8 mouse cellular contexts compared by ENCODE assay signal in the genomic region with DNA sequence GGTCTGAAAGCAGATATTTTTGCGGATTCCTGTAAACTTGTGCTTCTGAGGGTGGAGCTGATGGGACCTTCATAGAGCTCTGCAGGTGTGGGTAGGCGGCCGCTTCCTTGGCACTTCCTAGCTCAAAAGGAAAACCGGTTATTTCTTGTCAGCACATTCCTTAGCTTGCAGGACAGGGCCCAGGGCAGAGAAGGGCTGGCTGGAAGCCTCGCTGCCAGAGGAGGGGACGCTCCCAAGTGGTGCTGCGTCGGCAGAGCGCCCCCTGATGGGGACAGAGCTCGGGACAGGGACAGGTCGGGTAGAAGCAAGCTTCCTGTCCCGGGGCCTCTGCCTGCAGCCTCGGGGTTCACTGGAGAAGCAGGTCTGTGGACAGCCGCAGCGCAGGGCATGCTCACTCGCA. TPM values are rescaled to one million over a fixed set of nuclear protein-coding genes. Genes with fewer than 3 reads are reported as not detected.
A peak's percentile ranks its signal among the peaks of the same experiment; 100 is the strongest.
DNase-seq lines count a peak whose midpoint lies in the region; ATAC-seq lines count a peak whose summit lies in the region.

No protein-coding gene starts in this region.

- peaks cover 10% of the 10 kb centered on the region for H3K36me3 ChIP-seq in midbrain, embryonic 13.5 days
- H3K36me3 ChIP-seq in midbrain, embryonic 15.5 days (replicated peaks): peaks cover 5% of the 10 kb centered on the region; the same call in 1 of the 2 replicates
- peaks cover 8% of the 10 kb centered on the region; the same call in 1 of the 2 replicates for H3K36me3 ChIP-seq in neural tube, embryonic 14.5 days (ENCODE audit: control insufficient read depth, insufficient read depth, low read length)

- no peaks in the 10 kb centered on the region for H3K9me3 ChIP-seq in midbrain, embryonic 13.5 days
- no peaks in the 10 kb centered on the region for H3K9me3 ChIP-seq in midbrain, embryonic 15.5 days
- no peaks in the 10 kb centered on the region for H3K9me3 ChIP-seq in neural tube, embryonic 14.5 days (ENCODE audit: control insufficient read depth, low read length)

- ATAC-seq in CD4-positive, CD25-positive, alpha-beta regulatory T cell, adult 4 months: no peak
- peak; percentile 48; the same call in 1 of the 2 replicates for ATAC-seq in midbrain, embryonic 13.5 days
- no peak for ATAC-seq in midbrain, embryonic 15.5 days (replicated peaks)
- 0 out of 2 replicates have a peak, but pooled peaks have one; percentile 35 for ATAC-seq in neural tube, embryonic 14.5 days (ENCODE audit: low read depth)

- H3K4me2 ChIP-seq in midbrain, embryonic 13.5 days (replicated peaks): no peak overlapping the region
- H3K4me2 ChIP-seq in midbrain, embryonic 15.5 days: no peak overlapping the region
- no peak overlapping the region for H3K4me2 ChIP-seq in neural tube, embryonic 14.5 days (ENCODE audit: low read depth, low read length)

- WGBS in midbrain, embryonic 13.5 days: 26% methylated on average over 16 of the region's 16 CpGs
- 25% methylated on average over 16 of the region's 16 CpGs for WGBS in midbrain, embryonic 15.5 days
- 35% methylated on average over 16 of the region's 16 CpGs for WGBS in neural tube, embryonic 14.5 days

- no peak overlapping the region for H3K4me3 ChIP-seq in midbrain, embryonic 13.5 days (replicated peaks)
- H3K4me3 ChIP-seq in midbrain, embryonic 15.5 days: no peak overlapping the region
- H3K4me3 ChIP-seq in neural tube, embryonic 14.5 days (ENCODE audit: low read depth, low read length): no peak overlapping the region

- no peak overlapping the region for H3K27ac ChIP-seq in midbrain, embryonic 13.5 days
- no peak overlapping the region for H3K27ac ChIP-seq in midbrain, embryonic 15.5 days
- H3K27ac ChIP-seq in neural tube, embryonic 14.5 days (ENCODE audit: low read depth, low read length): no peak overlapping the region

- H3K9ac ChIP-seq in midbrain, embryonic 13.5 days (replicated peaks): no peak overlapping the region
- no peak overlapping the region for H3K9ac ChIP-seq in midbrain, embryonic 15.5 days
- no peak overlapping the region for H3K9ac ChIP-seq in neural tube, embryonic 14.5 days (replicated peaks; ENCODE audit: low read depth, low read length)

- no peaks in the 10 kb centered on the region for H3K27me3 ChIP-seq in midbrain, embryonic 13.5 days
- no peaks in the 10 kb centered on the region for H3K27me3 ChIP-seq in midbrain, embryonic 15.5 days (replicated peaks)
- no peaks in the 10 kb centered on the region for H3K27me3 ChIP-seq in neural tube, embryonic 14.5 days (ENCODE audit: control insufficient read depth, insufficient read depth, low read length)

- peak; percentile 8 for DNase-seq in CD4-positive, CD25-positive, alpha-beta regulatory T cell, adult 2 months (ENCODE audit: low read depth, low spot score)
- peak; percentile 23 to 34 for DNase-seq in gastrocnemius, postnatal 4 days (ENCODE audit: low spot score in 2 of 2)
- DNase-seq in kidney, postnatal 25 days: peak; percentile 74 to 85
- peak; percentile 28 to 34 for DNase-seq in urinary bladder, postnatal 36 days (ENCODE audit: low spot score in 2 of 2)

- 0 out of 2 replicates have a peak, but pooled peaks cover 3% of the 10 kb centered on the region for H3K4me1 ChIP-seq in midbrain, embryonic 13.5 days (replicated peaks)
- H3K4me1 ChIP-seq in midbrain, embryonic 15.5 days: peaks cover 8% of the 10 kb centered on the region; the same call in 1 of the 2 replicates
- 0 out of 2 replicates have a peak, but pooled peaks cover 5% of the 10 kb centered on the region for H3K4me1 ChIP-seq in neural tube, embryonic 14.5 days (ENCODE audit: control insufficient read depth, insufficient read depth, low read length)

RNA-seq across cellular contexts. Expression of a gene that starts 6.2 kb away (rescaled TPM):
- polyA plus RNA-seq in CD4-positive, CD25-positive, alpha-beta regulatory T cell, adult 4 months (2017; shearing (Covaris generic)): 1 to 10 TPM; 1.4 to 3.1 TPM
- 0.28 TPM in 1 of 2 replicates, not detected in the other for polyA plus RNA-seq in midbrain, embryonic 13.5 days (2015; fragmentation: Nextera tagmentation; extraction: Ambion mirVana)
- 0.40 and 0.82 TPM in 2 replicates for polyA plus RNA-seq in midbrain, embryonic 15.5 days (2015; fragmentation: Nextera tagmentation; extraction: Ambion mirVana)
- not detected for total RNA-seq in gastrocnemius, postnatal 4 days (2021)
- polyA plus RNA-seq in neural tube, embryonic 14.5 days (2014; fragmentation: Nextera tagmentation; extraction: Ambion mirVana): 1.3 and 1.6 TPM in 2 replicates

RNA-seq across cellular contexts. Expression of a gene that starts 28.1 kb away (rescaled TPM):
- polyA plus RNA-seq in CD4-positive, CD25-positive, alpha-beta regulatory T cell, adult 4 months (2017; shearing (Covaris generic)): 10 to 100 TPM; 38.3 to 85.0 TPM
- 109 and 116 TPM in 2 replicates for polyA plus RNA-seq in midbrain, embryonic 13.5 days (2015; fragmentation: Nextera tagmentation; extraction: Ambion mirVana)
- polyA plus RNA-seq in midbrain, embryonic 15.5 days (2015; fragmentation: Nextera tagmentation; extraction: Ambion mirVana): 110 and 130 TPM in 2 replicates
- 10 to 100 TPM; 65.9 to 76.5 TPM for total RNA-seq in gastrocnemius, postnatal 4 days (2021)
- polyA plus RNA-seq in neural tube, embryonic 14.5 days (2014; fragmentation: Nextera tagmentation; extraction: Ambion mirVana): 98.4 and 107 TPM in 2 replicates

RNA-seq across cellular contexts. Expression of a gene that starts 32.3 kb away (rescaled TPM):
- 10 to 100 TPM; 18.0 to 19.4 TPM for polyA plus RNA-seq in CD4-positive, CD25-positive, alpha-beta regulatory T cell, adult 4 months (2017; shearing (Covaris generic))
- polyA plus RNA-seq in midbrain, embryonic 13.5 days (2015; fragmentation: Nextera tagmentation; extraction: Ambion mirVana): 8.1 and 8.2 TPM in 2 replicates
- 9.1 and 9.3 TPM in 2 replicates for polyA plus RNA-seq in midbrain, embryonic 15.5 days (2015; fragmentation: Nextera tagmentation; extraction: Ambion mirVana)
- total RNA-seq in gastrocnemius, postnatal 4 days (2021): 10 to 100 TPM; 12.7 to 19.9 TPM
- 9.8 and 12.1 TPM in 2 replicates for polyA plus RNA-seq in neural tube, embryonic 14.5 days (2014; fragmentation: Nextera tagmentation; extraction: Ambion mirVana)

RNA-seq across cellular contexts. Expression of a gene that starts 47.8 kb away (rescaled TPM):
- polyA plus RNA-seq in CD4-positive, CD25-positive, alpha-beta regulatory T cell, adult 4 months (2017; shearing (Covaris generic)): 1 to 10 TPM; 2.8 to 4.9 TPM
- polyA plus RNA-seq in midbrain, embryonic 13.5 days (2015; fragmentation: Nextera tagmentation; extraction: Ambion mirVana): 4.7 TPM in 2 replicates
- 5.0 and 5.1 TPM in 2 replicates for polyA plus RNA-seq in midbrain, embryonic 15.5 days (2015; fragmentation: Nextera tagmentation; extraction: Ambion mirVana)
- 1 to 10 TPM; 5.6 to 6.0 TPM for total RNA-seq in gastrocnemius, postnatal 4 days (2021)
- polyA plus RNA-seq in neural tube, embryonic 14.5 days (2014; fragmentation: Nextera tagmentation; extraction: Ambion mirVana): 3.1 and 4.0 TPM in 2 replicates

Comparison
In these comparisons a context has a peak if more than half of its experiments do, and no peak if none do; other contexts are left out.
1. ATAC-seq: peak in midbrain, embryonic 13.5 days (single experiment) and neural tube, embryonic 14.5 days (single experiment); none in CD4-positive, CD25-positive, alpha-beta regulatory T cell, adult 4 months (single experiment) and midbrain, embryonic 15.5 days (single experiment).
2. DNase-seq: peak in every context shown above with its lines; median percentile 80 in kidney, postnatal 25 days; 31 in urinary bladder, postnatal 36 days; 28 in gastrocnemius, postnatal 4 days; 8 in CD4-positive, CD25-positive, alpha-beta regulatory T cell, adult 2 months.